Mouse (Mus musculus) inflammation-experienced regulatory T-cells, adult 6 months (primary cell): ENCODE results near the gene Zfp580. TPM values are rescaled to one million over a fixed set of nuclear protein-coding genes. Genes with fewer than 3 reads are reported as not detected.

Experiments
- ATAC-seq: one replicate; pipeline ENCODE4 v1.8.0; 2017
- polyA plus RNA-seq, 3 experiments: library from polyadenylated mRNA; unstranded; fragments of 100-300 nt; shearing (Covaris generic); gene quantifications; one replicate each; pipeline ENCODE4 v1.2.1; 2017

Zfp580 gene
- polyA plus RNA-seq, 3 experiments from 2014 or later: 0.77 to 1.3 (median 0.93) TPM

GRCm38 (mm10) chr7:5035628-5036027 is 15.7 kb upstream of the Zfp580 start:
- no peak for ATAC-seq

GRCm38 (mm10) chr7:5036136-5036535 is 15.2 kb upstream of the Zfp580 start:
- ATAC-seq: no peak

GRCm38 (mm10) chr7:5037026-5037425 is 14.3 kb upstream of the Zfp580 start:
- ATAC-seq: no peak

GRCm38 (mm10) chr7:5037467-5037866 is 13.9 kb upstream of the Zfp580 start:
- no peak for ATAC-seq

- ATAC-seq: peak; percentile 96
Measured at GRCm38 (mm10) chr7:5038109-5038732, 13.1 kb upstream of the Zfp580 start, which contains the start of gene Zfp784. Gene Zfp784, minus strand, starts transcription at chr7:5038446.

- no peak for ATAC-seq
Measured at GRCm38 (mm10) chr7:5038940-5039339, 12.4 kb upstream of the Zfp580 start.

- no peak for ATAC-seq
Measured at GRCm38 (mm10) chr7:5044981-5045380, 6.4 kb upstream of the Zfp580 start.

- no peak for ATAC-seq
Measured at GRCm38 (mm10) chr7:5046112-5046511, 5.2 kb upstream of the Zfp580 start.

- peak; percentile 57 for ATAC-seq
Measured at GRCm38 (mm10) chr7:5047313-5047712, 4.0 kb upstream of the Zfp580 start.

- peak; percentile 27 for ATAC-seq
Measured at GRCm38 (mm10) chr7:5052438-5052837, 1.1 kb downstream of the Zfp580 start.

- ATAC-seq: no peak
Measured at GRCm38 (mm10) chr7:5052931-5053343, 1.6 kb downstream of the Zfp580 start.

- ATAC-seq: no peak
Measured at GRCm38 (mm10) chr7:5053456-5054179, 2.3 kb downstream of the Zfp580 start.

- no peak for ATAC-seq
Measured at GRCm38 (mm10) chr7:5056651-5057263, 5.4 kb downstream of the Zfp580 start.

GRCm38 (mm10) chr7:5057381-5057780 is 6.0 kb downstream of the Zfp580 start:
- ATAC-seq: no peak

- no peak for ATAC-seq
Measured at GRCm38 (mm10) chr7:5057804-5058203, 6.5 kb downstream of the Zfp580 start.

- ATAC-seq: no peak
Measured at GRCm38 (mm10) chr7:5058631-5059030, 7.3 kb downstream of the Zfp580 start.

GRCm38 (mm10) chr7:5059421-5059820 is 8.1 kb downstream of the Zfp580 start:
- ATAC-seq: no peak

- no peak for ATAC-seq
Measured at GRCm38 (mm10) chr7:5060239-5060731, 8.9 kb downstream of the Zfp580 start.

GRCm38 (mm10) chr7:5060944-5061773 is 9.8 kb downstream of the Zfp580 start:
- peak; percentile 78 for ATAC-seq

- peak; percentile 29 for ATAC-seq
Measured at GRCm38 (mm10) chr7:5061774-5062359, 10.5 kb downstream of the Zfp580 start, which contains the start of gene U2af2. Gene U2af2, plus strand, starts transcription at chr7:5062143.

- peak; percentile 7 for ATAC-seq
Measured at GRCm38 (mm10) chr7:5062360-5063001, 11.1 kb downstream of the Zfp580 start.

GRCm38 (mm10) chr7:5064886-5065285 is 13.5 kb downstream of the Zfp580 start:
- no peak for ATAC-seq
